Mouse (Mus musculus) retina, postnatal 1 day (tissue): Measurements from ENCODE around the gene Smarca2.
"Not testable (repeated sequence)": the region's sequence is repeated elsewhere in the genome, so short reads cannot be mapped to it uniquely, and the experiment has no call there.

Experiments used
- DNase-seq: peaks from one replicate; pipeline ENCODE4 v3.0.0-alpha.2; 2012

Gene Smarca2

DNA sequence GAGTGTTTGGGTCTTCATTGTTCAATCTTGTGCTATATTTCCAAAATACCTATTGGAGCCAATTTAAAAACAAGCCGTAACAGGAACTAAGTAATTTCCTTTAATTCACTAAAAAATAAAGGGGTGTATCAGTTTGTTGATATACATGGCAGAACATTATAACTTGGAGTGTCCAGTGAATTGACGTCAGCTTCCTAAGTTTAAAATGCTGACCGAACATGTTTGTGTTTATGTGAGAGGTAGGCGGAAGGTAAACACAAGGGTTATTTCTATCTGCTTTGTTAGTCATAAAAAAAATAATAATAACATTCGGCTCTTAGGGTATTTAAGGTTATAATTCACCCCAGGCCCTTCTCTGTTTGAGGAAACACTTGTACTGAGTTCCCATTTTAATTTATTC lies 12.4 kb downstream of the Smarca2 start:
- no peak for DNase-seq

DNA sequence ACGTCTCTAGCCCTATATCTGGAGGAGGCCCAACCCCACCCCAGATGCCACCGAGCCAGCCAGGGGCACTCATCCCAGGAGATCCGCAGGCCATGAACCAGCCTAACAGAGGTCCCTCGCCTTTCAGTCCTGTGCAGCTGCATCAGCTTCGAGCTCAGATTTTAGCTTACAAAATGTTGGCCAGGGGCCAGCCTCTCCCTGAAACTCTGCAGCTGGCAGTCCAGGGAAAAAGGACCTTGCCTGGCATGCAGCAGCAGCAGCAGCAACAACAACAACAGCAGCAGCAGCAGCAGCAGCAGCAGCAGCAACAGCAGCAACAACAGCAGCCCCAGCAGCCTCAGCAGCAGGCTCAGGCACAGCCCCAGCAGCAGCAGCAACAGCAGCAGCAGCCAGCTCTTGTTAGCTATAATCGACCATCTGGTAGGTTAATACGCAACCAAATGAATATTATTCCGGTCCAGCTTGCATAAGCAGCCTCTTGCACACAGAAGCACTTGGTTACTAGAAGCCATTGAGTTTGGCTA lies 25.9 kb downstream of the Smarca2 start:
- DNase-seq, result peak; percentile 42

DNA sequence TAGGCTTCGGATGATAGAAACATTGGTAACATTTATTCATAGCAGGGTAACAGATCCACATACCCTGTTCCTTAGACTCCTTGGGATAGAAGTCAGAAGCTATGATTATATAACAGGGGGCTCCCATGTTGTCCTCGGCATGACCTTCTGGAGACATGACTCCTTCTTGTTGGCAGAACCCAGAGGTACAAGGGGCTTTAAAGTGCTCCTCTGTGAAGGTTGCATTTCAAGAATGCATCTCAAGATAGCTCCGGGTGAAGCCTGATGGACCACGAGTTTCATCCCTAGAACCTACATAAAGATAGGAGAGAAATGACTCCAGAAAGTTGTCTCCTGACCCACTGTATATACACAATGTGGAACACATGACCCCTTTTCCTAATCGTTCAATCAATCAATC lies 27.4 kb downstream of the Smarca2 start:
- DNase-seq, result no peak

DNA sequence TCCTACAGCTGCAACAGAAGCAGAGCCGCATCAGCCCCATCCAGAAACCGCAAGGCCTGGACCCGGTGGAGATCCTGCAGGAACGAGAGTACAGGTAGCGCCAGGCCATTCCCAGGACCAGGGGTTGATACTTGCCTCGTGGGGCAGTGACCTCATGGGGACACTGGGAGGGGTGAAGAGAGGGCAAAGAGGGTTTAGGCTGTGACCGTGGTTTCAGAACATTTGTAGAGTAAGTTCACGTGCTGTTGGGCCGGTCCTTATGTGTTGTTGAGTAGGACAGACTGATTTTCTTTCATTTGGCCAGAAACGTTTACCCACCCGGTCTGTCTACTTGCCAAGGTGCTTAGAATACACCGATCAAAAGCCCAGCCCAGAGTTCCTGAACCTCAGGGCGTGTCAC lies 35.7 kb downstream of the Smarca2 start:
- no peak for DNase-seq

DNA sequence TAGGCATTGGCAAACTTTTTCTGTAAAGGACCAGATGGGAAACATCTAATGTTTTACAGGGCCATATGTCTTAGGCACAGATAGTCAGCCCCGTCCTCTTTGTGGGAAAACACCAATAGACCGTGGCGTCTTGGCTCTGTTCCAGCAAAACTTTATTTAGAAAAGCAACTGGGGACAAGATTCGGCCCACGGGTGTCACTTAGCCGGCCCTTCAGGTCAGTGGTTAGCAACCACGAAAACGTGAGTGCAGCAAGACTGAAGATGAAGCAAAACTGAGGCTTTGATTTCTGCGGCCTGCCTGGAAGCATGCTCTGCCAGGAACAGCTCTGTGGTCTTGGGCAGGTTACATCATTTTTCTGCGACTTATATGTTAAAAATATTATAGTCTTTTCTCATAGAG lies 36.4 kb downstream of the Smarca2 start:
- DNase-seq, result no peak

DNA sequence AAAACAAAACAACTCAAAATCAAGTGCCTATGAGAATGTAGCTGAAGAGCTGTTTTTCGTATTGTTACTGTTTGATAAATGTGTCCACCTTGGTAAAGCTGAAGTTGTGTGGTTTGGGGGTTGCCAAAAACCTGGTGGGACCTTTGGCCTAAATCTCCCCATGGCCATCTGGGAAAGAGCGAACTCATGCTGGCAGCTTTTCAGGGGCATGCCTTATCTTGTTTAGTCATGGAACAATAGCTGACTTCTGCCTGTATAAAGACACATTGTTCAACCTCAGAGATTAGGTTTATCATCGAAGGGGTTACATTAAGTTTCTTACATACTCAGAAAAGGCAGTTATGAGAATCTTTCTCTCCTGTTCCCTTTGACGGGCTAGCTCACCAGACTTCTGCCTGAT lies 38.2 kb downstream of the Smarca2 start:
- no peak for DNase-seq

DNA sequence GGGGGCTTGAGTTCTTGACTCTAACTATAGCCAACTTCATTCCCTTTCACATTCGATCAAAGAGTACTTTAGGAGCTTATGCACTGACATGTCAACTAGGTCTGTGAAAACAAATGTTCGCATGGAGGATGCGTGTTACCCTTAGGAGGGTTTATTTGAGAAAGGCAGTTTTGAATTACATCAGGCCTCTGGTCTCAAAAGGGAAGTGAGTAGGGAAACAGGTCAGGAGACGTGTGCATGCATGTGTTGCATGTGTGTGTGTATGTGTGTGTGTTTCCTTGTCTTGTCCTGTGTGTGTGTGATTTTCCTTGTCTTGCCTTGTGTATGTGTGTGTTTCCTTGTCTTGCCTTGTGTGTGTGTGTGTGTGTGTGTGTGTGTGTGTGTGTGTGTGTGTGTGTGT lies 39.1 kb downstream of the Smarca2 start:
- no peak for DNase-seq

DNA sequence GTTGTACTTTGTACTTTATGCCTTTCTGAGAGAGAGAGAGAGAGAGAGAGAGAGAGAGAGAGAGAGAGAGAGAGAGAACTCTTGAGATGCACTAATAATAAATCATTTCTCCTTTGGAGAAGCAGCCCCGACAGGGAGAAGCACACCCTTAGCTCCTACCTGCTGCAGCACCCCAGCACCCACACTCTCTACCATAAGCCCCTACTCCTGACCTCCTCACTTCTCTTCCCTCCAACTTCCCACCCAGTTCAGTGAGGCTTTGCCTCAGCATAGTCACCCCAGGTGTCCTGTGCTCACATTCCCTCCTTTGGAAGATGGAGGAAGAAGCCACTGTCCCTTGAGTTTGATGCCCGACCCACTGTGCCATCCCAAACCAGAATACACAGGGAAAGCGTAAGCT lies 40.2 kb downstream of the Smarca2 start:
- no peak for DNase-seq

DNA sequence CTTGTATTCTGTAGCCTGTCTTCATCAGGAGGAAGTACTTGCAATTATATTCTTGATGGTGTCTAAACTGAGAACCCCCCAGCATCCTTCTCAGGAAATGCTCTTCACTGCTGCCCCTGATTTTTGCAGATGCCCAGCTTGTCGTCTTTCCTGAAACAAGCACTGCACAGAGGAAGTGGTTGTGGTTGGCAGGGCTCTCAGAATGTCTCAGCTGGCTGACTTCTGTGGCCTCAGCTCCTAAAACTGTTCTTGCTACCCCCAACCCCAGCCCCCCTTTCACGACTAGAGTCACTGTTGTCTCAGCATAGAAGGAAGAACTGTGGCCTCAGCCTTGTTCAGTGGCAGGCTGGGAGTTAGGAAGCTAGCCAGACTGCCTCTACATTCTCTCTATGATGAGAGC lies 41.3 kb downstream of the Smarca2 start:
- no peak for DNase-seq

DNA sequence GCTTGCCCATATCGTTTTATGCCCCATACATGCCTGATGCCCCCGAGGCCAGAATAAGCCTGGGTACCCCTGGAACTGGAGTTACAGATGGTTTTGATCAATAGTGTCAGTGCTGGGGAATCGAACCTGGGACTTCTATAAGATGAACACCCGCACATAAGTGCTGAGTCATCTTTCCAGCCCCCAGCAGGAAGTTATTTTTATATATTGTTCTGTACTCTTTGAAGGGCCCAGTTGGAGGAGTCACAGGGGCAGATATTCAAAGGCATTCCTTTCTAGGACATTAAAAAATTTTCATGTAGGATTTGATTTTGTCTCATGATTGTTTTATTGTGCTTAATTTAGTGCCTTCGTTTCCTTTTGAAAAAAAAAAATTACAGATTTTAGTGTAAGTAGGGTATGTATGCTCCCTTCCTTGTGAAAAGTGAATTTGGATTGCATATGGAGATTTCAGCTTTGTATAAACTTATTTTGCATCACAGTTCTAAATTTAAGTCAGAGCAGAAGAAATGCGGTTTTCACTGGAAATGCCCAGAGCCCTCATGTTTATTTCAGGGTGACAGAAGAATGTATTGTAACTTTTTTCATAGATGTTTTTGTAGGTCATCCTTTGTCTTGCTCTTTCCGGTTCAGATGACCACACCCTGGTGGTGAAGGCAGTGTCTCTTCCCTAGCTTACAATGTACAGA lies 45.9 kb downstream of the Smarca2 start:
- no peak for DNase-seq

DNA sequence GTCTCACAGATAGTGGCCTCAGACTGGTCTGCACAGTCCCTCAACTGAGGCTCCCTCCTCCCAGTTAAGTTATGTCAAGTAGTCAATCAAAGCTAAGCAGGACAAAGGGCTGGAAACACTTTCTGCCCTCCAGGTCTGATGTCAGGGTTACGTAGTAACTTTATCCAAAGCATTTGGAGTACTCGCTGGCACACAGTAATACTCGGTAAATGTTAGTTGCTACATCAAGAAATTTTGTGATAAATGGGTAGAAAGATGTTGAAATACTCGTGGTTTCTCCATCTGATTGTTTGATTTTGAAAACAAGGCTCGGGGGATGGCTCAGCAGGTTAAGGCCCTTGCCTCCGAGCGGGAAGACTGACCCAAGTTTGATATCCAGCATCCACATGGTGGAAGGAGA lies 53.5 kb downstream of the Smarca2 start:
- DNase-seq, result no peak

DNA sequence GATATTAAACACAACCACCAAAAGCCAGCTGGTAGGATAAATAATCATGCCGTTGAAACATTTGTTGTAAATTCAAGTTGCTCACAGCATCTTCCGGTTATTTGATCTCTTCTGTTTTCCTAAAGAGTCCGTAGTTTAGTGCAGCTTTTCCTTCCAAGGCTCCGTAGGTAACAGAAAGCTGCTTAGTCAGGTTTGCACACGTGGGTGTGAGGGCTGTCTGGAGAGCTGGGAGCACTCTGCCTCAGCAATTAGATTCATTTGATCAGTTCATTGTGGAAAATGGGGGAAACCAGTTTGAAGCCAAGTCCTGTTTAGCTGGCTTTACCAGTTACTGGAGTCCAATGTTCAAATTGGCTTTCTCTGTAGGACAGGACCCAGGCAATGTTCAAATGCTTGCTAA lies 55.1 kb downstream of the Smarca2 start:
- no peak for DNase-seq

DNA sequence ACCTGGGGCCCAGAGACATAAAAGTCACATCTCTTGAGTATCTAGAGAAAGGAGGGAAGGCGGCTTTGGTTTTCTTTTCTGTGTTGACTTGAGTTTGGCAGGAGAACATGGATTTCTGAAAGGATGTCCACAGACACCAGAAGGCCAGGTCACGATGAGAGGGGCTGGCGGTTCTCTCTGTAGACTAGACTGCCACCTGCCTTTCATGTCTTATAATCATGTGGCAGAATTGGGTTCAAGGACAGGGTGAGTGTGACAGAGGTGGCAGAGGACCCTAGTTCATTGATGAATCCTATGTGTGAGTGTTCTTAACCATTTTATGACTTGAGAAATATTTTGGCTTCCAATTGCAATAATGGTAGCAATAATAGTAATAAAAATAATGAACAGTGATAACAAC lies 56.3 kb downstream of the Smarca2 start:
- no peak for DNase-seq

DNA sequence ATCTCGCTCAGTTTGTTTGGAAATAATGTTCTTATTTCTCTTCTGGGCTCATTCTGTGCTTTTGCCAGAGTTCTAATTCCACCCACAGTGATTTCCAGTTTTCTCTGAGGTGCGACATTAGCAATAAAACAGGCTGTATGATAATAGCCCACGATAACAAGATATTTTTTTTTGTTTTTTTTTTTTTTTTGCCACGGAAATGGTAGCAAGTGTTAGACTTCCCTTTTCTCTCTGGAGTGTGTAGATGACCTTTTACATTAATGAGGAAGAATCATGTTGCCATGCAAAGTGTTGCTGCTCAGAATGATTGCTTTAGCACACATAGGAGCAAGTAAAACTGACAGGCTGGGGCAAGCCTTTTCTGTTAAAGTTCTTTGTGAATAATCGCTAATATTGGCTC lies 61.5 kb downstream of the Smarca2 start:
- no peak for DNase-seq

DNA sequence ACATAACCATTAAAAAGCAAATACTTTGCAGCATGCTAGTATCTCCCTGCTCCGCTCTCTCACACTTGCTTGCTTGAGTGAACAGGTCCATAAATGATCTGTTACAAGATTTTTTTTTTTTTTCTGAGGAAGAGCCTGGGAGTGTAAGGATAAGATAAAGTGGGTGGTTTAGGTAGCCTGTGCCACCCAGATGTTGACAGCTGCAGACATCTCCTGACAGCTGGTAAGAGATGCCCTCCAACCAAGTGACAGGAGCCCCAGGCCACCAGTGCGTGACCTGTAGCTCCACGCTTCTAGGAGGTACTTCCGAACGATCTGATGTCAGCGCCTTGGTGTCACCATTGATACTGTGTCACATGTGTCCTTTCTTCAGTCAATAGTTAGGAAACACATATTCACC lies 65.2 kb downstream of the Smarca2 start:
- no peak for DNase-seq

DNA sequence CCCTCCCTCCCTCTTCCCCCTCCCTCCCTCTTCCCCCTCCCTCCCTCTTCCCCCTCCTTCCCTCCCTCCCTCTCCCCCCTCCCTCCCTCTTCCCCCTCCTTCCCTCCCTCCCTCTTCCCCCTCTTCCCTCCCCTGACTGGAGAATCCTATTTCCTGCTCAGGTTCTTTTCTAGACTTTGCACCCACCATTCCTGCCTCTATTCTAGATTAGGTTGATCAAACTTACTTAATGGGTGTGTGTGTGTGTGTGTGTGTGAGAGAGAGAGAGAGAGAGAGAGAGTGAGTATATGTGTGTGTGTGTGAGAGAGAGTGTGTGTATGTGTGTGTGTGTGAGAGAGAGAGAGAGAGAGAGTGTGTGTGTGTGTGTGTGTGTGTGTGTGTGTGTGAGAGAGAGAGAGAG lies 66.6 kb downstream of the Smarca2 start:
- DNase-seq, result not testable (repeated sequence)

DNA sequence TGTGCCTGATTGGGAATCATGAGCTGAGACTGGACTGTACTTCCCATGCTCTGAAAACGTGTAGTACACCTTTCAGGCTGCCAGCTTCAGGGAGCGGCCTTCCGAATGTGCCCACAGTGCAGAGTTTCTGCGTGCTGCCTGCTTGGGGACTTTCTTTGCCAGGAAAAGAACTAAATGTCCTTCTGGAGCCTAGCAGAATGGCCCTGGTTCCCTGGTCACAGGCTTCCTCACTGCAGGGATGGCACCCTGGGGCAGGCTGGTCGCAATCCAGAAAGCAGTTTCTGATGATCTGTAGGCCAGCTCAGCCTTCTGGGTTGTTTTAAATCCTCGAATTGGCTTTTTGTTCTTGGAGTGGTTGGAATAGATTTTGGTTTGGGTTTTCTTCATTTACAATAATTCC lies 71.1 kb downstream of the Smarca2 start:
- DNase-seq, result no peak

DNA sequence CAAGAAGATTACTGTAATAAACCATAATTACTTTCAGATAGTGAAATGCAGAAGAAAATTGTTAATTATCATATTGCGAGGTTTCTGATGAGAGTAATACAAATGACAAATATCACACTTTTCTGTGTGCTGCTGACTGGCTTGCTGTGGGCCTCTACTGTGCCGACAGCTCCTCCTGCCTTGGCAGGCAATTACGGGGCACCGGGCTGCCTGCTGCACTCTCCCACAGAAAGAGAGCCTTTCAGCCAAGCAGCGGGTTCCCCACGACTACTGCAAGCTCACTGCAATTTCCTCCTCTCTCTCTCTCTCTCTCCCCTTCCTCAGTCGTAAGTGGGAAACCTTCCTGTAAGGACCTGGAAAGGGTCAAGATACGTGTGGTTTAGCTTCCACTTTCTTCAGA lies 73.7 kb downstream of the Smarca2 start:
- DNase-seq, result no peak

DNA sequence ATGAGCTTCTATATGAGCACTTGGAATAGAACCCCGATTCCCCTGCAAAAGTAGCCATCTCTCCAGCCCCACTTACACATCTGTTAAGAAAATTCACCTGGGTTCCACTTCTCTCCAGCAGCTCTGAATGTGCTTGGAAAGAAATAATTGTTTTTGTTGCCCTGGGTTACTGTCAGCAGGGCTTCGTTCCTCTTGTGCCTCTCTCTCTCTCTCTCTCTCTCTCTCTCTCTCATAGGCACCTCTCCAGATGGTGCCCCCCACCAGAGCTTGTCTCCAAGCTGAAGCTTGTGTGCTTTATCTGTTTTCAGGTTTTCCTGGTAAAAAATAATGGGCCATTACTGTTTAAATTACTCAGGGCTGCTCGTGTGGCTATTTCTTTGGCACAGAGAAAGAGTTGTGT lies 74.8 kb downstream of the Smarca2 start:
- no peak for DNase-seq

DNA sequence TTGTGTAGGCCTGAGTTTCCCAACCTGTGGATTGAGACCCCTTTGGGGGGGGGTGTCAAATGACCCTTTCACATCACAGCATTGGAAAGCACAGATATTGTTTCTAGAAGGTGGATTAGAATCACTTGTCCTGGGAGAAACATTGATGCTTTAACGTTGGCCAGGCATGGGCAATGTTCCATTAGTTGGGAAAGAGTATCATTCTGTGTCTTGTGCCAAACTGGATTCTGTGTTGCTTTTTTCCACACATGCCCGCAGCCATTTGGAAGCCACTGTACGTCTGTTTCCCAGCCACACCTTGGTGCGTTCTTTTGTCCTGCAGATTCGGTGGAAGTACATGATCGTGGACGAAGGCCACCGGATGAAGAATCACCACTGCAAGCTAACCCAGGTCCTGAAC lies 76.7 kb downstream of the Smarca2 start:
- DNase-seq, result no peak

DNA sequence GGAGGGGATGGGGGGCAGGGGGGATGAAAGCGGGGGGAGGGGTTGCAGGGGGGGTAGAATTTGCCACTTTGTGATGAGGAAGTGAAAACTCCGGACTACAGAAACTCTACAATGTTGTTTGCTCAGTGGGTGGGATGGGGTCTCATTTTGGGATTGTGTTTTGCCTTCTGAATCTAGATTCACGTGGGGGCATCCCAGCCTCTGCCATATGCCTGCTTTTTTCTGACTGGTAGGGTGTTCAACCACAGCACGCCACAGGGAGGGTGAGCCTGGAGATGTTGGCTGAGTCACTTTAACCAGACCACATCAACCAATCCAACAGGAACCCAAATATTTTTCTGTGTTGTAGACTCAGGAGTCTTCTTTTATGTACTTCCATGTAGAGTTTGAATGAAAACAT lies 77.3 kb downstream of the Smarca2 start:
- no peak for DNase-seq

DNA sequence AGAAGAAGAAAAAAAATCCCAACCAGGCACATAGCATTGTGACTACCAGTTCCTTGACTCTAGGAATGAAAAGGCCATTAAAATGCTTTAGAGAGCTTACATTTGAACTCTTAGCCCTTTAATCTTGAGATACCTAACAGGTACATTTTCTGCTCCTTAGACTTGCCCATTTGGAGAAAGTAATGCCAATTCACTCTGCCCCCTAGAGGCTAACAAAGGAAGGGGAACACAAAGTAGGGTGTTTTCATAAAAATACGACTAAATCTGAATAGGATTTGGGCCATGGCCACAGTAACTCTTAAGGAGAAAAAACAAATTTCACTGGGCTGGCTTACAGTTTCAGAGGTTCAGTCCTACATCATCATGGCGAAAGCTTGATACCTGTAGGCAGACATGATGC lies 77.9 kb downstream of the Smarca2 start:
- no peak for DNase-seq

DNA sequence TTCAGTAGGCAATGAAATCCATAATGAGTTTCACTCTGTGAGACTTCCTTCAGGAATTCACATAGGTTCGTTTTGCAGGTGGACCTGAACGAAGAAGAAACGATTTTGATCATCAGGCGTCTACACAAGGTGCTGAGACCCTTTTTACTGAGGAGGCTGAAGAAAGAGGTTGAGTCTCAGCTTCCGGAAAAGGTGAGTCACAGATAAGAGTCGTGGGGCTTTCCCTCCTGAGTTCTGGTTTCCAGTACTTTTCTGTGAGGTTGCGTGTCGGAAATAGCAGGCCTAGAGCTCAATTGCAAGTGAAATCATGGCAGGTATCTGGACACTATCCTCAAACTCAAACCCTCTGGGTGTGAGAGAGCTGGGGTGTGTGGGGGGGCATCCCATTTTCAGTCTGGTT lies 78.9 kb downstream of the Smarca2 start:
- no peak for DNase-seq

DNA sequence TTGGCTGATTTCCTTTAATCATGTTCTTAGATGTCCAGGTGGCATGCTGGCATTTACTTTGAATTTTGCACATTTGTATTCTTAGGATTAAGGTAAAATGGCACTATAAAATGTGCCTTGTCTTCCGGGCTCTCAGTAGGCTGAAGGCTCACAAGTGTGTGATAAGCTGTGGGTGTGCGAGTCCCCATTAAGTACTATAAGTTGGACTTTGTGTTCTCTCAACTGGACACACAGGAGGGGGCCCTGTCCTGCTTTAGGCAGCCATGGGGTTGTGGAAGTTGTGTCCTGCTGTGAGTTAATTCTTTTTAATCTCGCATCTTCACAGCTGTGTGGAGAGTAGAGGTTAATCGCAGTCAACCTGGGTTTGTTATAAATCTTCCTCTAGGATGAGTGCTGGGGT lies 85.7 kb downstream of the Smarca2 start:
- DNase-seq, result peak; percentile 23

DNA sequence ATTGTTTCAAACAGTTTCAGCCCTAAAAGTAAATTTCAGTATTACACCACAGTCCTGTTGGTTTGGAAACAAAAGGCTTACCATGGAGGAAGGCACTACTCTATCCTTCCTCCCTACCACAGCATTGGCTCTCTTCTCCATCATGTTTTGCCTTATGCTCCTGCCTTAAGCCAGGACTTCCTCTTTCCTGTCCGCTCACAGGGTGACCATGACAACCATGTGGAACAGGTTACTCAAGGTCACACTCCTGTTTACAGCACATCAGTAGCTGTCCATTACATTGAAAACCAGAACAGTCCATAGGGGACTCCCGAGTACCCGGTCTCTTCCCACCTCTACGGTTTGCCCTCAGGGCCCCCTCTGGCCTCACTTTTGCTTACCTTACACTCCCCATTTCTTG lies 92.3 kb downstream of the Smarca2 start:
- DNase-seq, result no peak
